Comparison of ENCODE assay signal across 18 mouse cellular contexts in genomic region chr11:23236015-23236414, GRCm38 (mm10).
"Had no signal": no experiment of that assay in that cellular context is flagged by ENCODE, and none has a peak within 500 bp of the region (broad histone marks: within the 10 kb centered on the region; RNA-seq: fewer than 3 reads in every experiment).

No protein-coding gene starts in this region.

- DNase-seq: kidney, adult 2 months; kidney, postnatal 25 days; layer of hippocampus, adult 9-11 months; lung, adult 18-20 months; lung, postnatal 10 days; lung, postnatal 36 days; thymus, adult 2 months; thymus, postnatal 14 days; thymus, postnatal 4 days had no signal

- H3K9me3 ChIP-seq: lung, embryonic 15.5 days; midbrain, embryonic 12.5 days; midbrain, embryonic 15.5 days had no signal

- H3K9ac ChIP-seq: liver, embryonic 14.5 days; lung, embryonic 15.5 days; midbrain, embryonic 12.5 days; midbrain, embryonic 15.5 days had no signal

- H3K27me3 ChIP-seq: lung, embryonic 15.5 days; midbrain, embryonic 12.5 days; midbrain, embryonic 15.5 days had no signal

- ATAC-seq: midbrain, embryonic 15.5 days had no signal

- H3K36me3 ChIP-seq: lung, embryonic 15.5 days; midbrain, embryonic 12.5 days; midbrain, embryonic 15.5 days had no signal

- H3K27ac ChIP-seq: kidney, postnatal 0 days; layer of hippocampus, adult 2 months; liver, embryonic 14.5 days; lung, embryonic 15.5 days; midbrain, embryonic 12.5 days; midbrain, embryonic 15.5 days; stomach, postnatal 0 days had no signal

- H3K4me2 ChIP-seq: liver, embryonic 11.5 days; lung, embryonic 15.5 days; midbrain, embryonic 12.5 days; midbrain, embryonic 15.5 days had no signal

- H3K4me3 ChIP-seq: layer of hippocampus, adult 2 months; lung, embryonic 15.5 days; midbrain, embryonic 12.5 days; midbrain, embryonic 15.5 days; myocyte had no signal

- H3K4me1 ChIP-seq: lung, embryonic 15.5 days; midbrain, embryonic 15.5 days had no signal
